Mouse (Mus musculus) cerebellum, postnatal 14 days (tissue): ENCODE data around the gene Hist1h2ap.
"Not testable (repeated sequence)": the region's sequence is repeated elsewhere in the genome, so short reads cannot be mapped to it uniquely, and the experiment has no call there.

Experiments used
- DNase-seq, 2 experiments: peaks; one replicate each; pipeline ENCODE4 v3.0.0; 2021; ENCODE audit warnings: mixed read lengths in 2 of 2

Hist1h2ap gene

DNA sequence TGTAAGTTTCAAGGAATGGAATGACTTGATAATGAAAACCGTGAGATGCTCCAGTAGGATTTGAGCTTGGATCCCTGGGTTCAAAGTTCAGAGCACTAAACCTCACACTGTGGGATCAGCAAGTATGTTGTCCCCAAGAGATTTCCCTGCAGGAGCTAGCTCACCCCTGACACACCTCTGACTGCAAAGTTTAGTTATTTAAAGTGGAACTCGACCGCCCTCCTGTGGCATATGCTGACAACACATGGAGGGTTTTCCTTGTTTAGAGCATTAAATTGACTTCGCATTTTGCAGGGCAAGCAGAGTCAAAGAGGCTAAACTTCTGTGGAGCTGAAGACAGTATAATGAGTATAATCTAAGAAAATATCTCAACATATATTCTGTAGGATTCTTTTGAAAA lies 30.2 kb downstream of the Hist1h2ap start:
- DNase-seq = not testable (repeated sequence)

DNA sequence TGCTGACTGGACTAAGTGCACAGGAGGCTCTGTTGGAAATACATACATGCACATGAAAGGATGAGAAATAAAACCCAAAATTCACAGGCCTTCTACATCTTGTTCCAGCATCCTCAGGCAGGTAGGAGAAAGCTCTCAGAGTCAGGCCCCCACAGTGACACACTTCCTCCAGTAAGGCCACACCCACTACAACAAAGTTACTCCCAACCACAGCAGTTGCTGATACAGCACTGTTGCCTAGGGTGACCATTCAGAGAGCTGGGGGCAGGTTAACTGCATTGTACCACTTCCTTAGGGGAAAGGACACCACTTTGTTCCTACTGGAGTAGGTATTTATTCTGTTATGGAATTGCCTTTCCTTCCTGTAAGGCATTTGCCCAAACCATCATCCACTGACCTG lies 36.1 kb downstream of the Hist1h2ap start:
- DNase-seq = not testable (repeated sequence)

DNA sequence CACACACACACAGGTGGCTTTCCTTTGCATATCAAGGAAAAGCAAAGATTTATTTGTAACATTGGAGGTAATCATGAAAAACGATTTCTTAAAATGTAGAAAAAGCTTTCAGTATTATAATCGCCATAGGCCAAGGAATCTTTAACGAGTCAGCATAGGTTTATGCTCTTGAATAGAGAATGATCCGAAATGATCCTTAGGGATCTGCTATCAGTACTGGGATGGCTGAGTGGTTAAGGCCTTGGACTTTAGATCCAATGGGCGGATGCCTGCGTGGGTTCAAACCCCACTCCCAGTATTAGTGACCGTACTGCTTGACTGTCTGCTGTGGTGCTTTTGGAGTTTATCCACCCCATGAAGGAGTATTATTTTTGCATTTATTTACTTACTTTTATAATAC lies 37.7 kb downstream of the Hist1h2ap start:
- no peak for DNase-seq

DNA sequence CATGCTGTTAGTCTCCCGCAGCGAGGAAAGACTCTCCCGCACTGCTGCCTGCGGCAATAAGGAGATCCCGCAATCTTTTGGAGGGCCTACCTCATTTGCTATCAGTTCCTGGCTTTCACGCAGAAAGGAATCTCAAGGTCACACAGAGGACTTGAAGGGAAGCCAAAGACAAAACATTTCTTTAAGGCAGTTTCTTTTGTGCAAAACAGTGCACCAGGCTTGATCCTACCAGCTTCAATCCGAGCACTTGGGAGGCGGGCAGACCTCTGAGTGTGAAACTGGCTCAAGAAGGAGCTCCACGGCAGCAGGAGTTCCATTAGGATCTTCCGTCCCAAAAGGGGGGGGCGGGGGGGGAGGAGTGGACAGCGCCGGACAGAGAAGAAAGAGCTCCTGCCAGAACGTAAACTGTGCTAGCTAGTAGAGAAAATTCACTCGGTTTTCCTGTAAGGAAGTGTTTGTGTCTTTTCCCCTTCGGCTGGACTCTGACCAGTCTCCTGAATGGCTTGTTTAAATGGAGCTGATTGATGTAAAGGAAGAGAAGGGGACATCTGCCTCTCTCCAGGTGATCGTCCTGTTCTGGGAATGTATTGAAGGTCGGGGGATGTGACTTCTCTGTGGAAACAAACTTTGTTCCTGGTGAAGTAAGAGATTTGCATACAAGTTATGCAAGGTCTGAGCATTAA lies 42.6 kb downstream of the Hist1h2ap start:
- DNase-seq = peak; percentile 8 to 9

- no peak for DNase-seq
Measured at GRCm38 (mm10) chr13:21789925-21790324, 43.4 kb downstream of the Hist1h2ap start.

- DNase-seq = no peak
Measured at GRCm38 (mm10) chr13:21787760-21788593, 45.3 kb downstream of the Hist1h2ap start.

- peak; percentile 92 to 97 for DNase-seq
Measured at GRCm38 (mm10) chr13:21786899-21787629, 46.2 kb downstream of the Hist1h2ap start, which contains the start of the genes Hist1h2an and Hist1h2bp. TSS of gene Hist1h2an (minus strand) at chr13:21787218. TSS of gene Hist1h2bp (plus strand) at chr13:21787461.

DNA sequence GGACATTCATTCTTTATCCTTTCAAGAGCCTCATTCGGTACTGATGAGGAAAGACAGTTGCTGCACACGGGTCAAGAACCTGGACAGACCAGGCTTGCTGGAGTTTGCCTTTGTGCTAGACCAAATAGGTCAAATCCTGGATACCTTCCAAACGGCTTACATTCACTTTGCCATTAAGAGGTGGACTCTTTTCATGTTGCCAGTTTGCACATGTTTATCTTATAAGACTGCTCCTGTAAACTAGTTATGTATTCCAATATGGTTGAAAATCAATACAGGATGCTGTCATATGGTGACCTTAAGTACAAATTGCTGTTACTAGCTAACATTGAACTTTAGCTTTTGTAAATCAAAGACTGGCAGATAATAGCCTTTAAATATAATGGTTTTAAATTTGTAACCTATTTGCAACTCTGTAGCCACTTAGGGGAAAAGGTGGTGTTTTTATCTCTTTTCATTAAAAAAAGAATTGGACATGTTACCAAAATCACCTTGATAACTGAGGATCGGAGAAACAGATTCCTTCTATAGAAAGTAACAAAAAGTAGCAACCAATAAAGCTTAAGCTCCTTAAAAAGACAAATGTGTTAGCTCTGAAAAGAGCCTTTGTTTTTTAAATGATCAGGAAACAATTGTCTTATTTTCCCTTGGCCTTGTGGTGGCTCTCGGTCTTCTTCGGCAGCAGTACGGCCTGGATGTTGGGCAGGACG lies 47.0 kb downstream of the Hist1h2ap start:
- DNase-seq = no peak

- DNase-seq = no peak
Measured at GRCm38 (mm10) chr13:21784311-21784710, 49.0 kb downstream of the Hist1h2ap start.

- DNase-seq = peak; percentile 23 to 36
Measured at GRCm38 (mm10) chr13:21783734-21784161, 49.6 kb downstream of the Hist1h2ap start.

- peak; percentile 24 to 74 for DNase-seq
Measured at GRCm38 (mm10) chr13:21783255-21783617, 50.1 kb downstream of the Hist1h2ap start, which contains the start of gene Hist1h3i. TSS of gene Hist1h3i (minus strand) at chr13:21783370.
